Mouse (Mus musculus) heart, postnatal 0 days (tissue): ENCODE results near the gene Kctd17.

Source experiments
- CTCF ChIP-seq: IDR thresholded peaks from 2 replicates; pipeline ENCODE4 v1.5.1; 2016; ENCODE audit warnings: antibody characterized with exemption, control low read depth, low read depth
- EP300 ChIP-seq: IDR thresholded peaks from 2 replicates; pipeline ENCODE4 v1.6.1; 2016; ENCODE audit warnings: antibody characterized with exemption, low read depth

DNA sequence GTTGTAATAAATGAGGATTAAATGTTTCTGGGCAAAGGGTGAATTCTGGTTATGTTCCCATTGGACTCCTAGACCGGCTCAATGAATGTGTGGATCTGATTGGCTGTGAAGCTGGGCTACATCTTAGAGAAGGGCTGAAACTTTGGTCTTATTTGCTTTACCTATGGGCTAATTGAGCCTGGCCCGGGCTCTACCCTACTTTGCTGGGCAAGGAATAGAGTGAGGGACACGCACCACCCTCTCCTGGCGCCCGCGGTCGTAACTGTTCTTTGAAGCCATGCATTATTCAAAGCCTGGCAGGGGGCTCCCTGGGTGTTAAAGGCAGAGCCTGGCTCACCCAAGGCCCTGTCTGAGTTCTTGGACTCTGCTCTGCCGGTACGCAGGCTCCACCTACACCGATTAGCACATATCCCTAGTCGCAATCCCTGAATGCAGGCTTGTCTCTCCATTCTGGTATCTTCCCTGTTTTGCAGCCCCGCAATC is 18.8 kb upstream of the Kctd17 start:
- TF ChIP-seq CTCF: no peak
- no peak for TF ChIP-seq EP300
